Mouse (Mus musculus) ES-Bruce4 (cell line): ENCODE data around the gene Rdh12. TPM values are rescaled to one million over a fixed set of nuclear protein-coding genes. Genes with fewer than 3 reads are reported as not detected.

Experiments used
- H3K27ac ChIP-seq: 2 replicates; pipeline ENCODE4 v1.5.1; 2012; ENCODE audit warnings: low read length, inconsistent platforms; ENCODE audit not compliant: insufficient read depth
- H3K27me3 ChIP-seq: 2 replicates; pipeline ENCODE4 v1.6.1; 2012; ENCODE audit warnings: mild to moderate bottlenecking, low read length, inconsistent platforms; ENCODE audit not compliant: control insufficient read depth, poor library complexity, insufficient read depth, severe bottlenecking
- H3K36me3 ChIP-seq: 2 replicates; pipeline ENCODE4 v1.6.1; 2012; ENCODE audit warnings: inconsistent platforms, mild to moderate bottlenecking, low read length, moderate library complexity; ENCODE audit not compliant: control insufficient read depth, poor library complexity, insufficient read depth, severe bottlenecking
- H3K4me1 ChIP-seq: one replicate; pipeline ENCODE4 v1.8.1; 2011; ENCODE audit warnings: low read length; ENCODE audit not compliant: control insufficient read depth, insufficient read depth
- H3K4me3 ChIP-seq: 2 replicates; pipeline ENCODE4 v1.5.1; 2011; ENCODE audit warnings: low read depth, mild to moderate bottlenecking, low read length
- H3K9ac ChIP-seq: 2 replicates; pipeline ENCODE4 v1.6.1; 2012; ENCODE audit warnings: low read depth, mild to moderate bottlenecking, inconsistent platforms; ENCODE audit not compliant: poor library complexity, severe bottlenecking
- H3K9me3 ChIP-seq: replicated peaks from 2 replicates; pipeline ENCODE4 v1.6.1; 2012; ENCODE audit warnings: mild to moderate bottlenecking, low read length, inconsistent platforms; ENCODE audit not compliant: control insufficient read depth, poor library complexity, insufficient read depth, severe bottlenecking
- CTCF ChIP-seq: IDR thresholded peaks from one replicate; pipeline ENCODE4 v1.8.1; 2011; ENCODE audit warnings: low read depth, low read length
- EP300 ChIP-seq: IDR thresholded peaks from 2 replicates; pipeline ENCODE4 v1.6.1; 2011; ENCODE audit warnings: low read depth, low read length; ENCODE audit not compliant: insufficient read depth
- POLR2A ChIP-seq: IDR thresholded peaks from one replicate; pipeline ENCODE4 v1.8.1; 2011; ENCODE audit warnings: low read length; ENCODE audit not compliant: insufficient read depth
- polyA plus RNA-seq: library from polyadenylated mRNA; stranded (reverse); fragments of >200 nt; gene quantifications from 2 replicates; pipeline ENCODE4 v1.2.4, GENCODE M21; 2011; ENCODE audit warnings: low read depth; ENCODE audit not compliant: missing spikeins, insufficient read depth, insufficient read length

The Rdh12 gene
- polyA plus RNA-seq, 1 experiment: 1.6 TPM

DNA sequence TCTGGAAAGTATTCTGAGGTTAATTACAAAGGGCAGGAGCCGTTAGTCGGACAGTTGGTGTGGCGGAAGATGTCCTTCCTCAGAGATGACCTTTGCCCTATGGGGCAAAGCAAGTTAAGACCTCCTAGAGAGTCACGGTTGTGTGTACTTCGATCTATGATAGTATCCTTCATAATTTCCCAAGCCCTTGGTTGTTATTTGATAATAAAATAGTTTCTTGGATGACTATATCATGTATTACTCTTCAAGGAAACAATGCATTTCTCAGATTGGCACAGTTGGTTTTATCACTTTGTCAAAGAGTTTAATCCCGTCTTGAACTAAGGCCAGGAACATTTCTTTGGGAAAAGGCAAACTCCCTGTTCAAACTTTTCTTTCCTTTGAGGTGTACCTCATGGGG lies 16.5 kb upstream of the Rdh12 start, which contains the start of gene Rdh11:
Gene Rdh11 (minus strand): TSS at position 101 of the 400 bp plus-strand sequence.
- H3K9me3 ChIP-seq: no peaks in the 10 kb centered on the region
- H3K36me3 ChIP-seq: peaks cover 14% of the 10 kb centered on the region
- H3K4me3 ChIP-seq: peak within 1 kb of the TSS; percentile 79
- no peaks in the 10 kb centered on the region for H3K4me1 ChIP-seq
- H3K27me3 ChIP-seq: no peaks in the 10 kb centered on the region
- H3K27ac ChIP-seq: peak within 1 kb of the TSS; percentile 29; the same call in 1 of the 2 replicates
- TF ChIP-seq POLR2A: no peak
- TF ChIP-seq CTCF: no peak
- no peak for TF ChIP-seq EP300
- peak within 1 kb of the TSS; percentile 54 for H3K9ac ChIP-seq

- Histone ChIP-seq H3K4me3 (no peak overlapping the region), H3K9me3 (no peaks in the 10 kb centered on the region), H3K27ac (no peak overlapping the region), H3K4me1 (no peaks in the 10 kb centered on the region), H3K9ac (no peak overlapping the region), H3K36me3 (peaks cover 1% of the 10 kb centered on the region; the same call in 1 of the 2 replicates), H3K27me3 (no peaks in the 10 kb centered on the region)
- peak; percentile 45 for TF ChIP-seq CTCF
- no peak for TF ChIP-seq POLR2A
- no peak for TF ChIP-seq EP300
Observed at GRCm38 (mm10) chr12:79193441-79193840, 15.3 kb upstream of the Rdh12 start.

DNA sequence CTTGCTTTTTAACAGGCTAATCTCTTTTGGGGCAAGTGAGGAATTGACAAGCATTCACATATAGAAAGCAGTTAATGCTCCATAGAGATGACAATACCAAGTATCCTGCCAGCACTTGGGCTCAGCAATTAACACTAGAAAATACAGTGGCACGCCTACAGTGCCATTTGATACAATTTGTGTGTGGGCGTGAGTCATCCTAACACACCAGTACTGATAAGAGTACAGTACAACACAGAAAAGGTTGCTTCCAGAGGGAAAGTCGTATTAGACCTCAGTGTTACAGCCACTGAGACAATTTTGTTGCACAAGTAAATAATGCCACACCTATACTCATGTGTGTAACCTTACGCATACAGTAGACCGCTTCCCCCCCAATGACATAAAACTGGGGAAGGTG lies 11.6 kb upstream of the Rdh12 start:
- H3K27ac ChIP-seq: no peak overlapping the region

DNA sequence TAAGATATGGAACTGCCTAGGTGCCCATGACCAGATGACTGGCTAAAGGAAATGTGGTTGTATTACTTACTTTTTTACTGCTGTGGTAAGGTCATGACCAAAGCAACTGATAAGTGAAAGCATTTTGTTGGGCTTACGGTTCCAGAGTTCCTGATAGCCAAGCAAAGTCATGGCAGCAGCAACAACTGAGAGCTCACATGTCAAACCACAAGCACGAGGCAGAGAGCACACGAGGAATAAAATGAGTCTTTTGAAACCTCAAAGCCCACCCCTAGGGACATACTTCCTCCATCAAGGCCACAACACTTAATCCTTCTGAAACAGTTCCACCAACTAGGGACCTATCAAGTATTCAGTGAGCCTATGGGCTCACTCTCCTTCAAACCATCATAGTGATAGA lies 6.8 kb upstream of the Rdh12 start:
- no peak overlapping the region for H3K27ac ChIP-seq
- H3K27me3 ChIP-seq: no peaks in the 10 kb centered on the region
- H3K4me1 ChIP-seq: no peaks in the 10 kb centered on the region
- H3K36me3 ChIP-seq: no peaks in the 10 kb centered on the region
- no peaks in the 10 kb centered on the region for H3K9me3 ChIP-seq
- H3K9ac ChIP-seq: no peak overlapping the region
- TF ChIP-seq POLR2A: no peak
- no peak overlapping the region for H3K4me3 ChIP-seq

More for the DNA sequence above, 11.6 kb upstream of the Rdh12 start:
- Histone ChIP-seq H3K27me3 (no peaks in the 10 kb centered on the region), H3K36me3 (no peaks in the 10 kb centered on the region), H3K4me1 (no peaks in the 10 kb centered on the region), H3K4me3 (no peak overlapping the region), H3K9me3 (no peaks in the 10 kb centered on the region), H3K9ac (no peak overlapping the region)
- TF ChIP-seq CTCF (no peak), POLR2A (no peak), EP300 (no peak)

DNA sequence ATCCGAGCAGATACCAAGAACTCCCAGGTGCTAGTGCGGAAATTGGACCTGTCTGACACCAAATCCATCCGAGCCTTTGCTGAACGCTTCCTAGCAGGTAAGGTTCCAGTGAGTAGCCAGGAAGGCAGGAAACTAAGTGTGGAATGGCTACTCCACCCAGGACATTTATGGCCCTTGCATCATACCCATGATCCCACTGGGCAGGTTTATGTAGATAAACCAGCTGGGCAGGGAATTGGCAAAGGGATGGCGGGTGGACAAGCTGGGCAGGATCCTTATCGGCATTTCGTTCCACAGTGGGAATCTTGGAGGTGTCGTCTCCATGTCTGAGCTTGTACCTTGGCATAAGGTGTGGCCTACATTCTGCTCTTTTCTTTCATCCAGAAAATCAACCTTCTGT lies 2.7 kb downstream of the Rdh12 start:
- Histone ChIP-seq H3K9me3 (no peaks in the 10 kb centered on the region), H3K36me3 (no peaks in the 10 kb centered on the region), H3K27ac (no peak overlapping the region), H3K27me3 (no peaks in the 10 kb centered on the region), H3K4me1 (no peaks in the 10 kb centered on the region), H3K4me3 (no peak overlapping the region), H3K9ac (no peak overlapping the region)
- TF ChIP-seq CTCF (no peak), POLR2A (no peak), EP300 (no peak)

- no peaks in the 10 kb centered on the region for H3K36me3 ChIP-seq
- no peaks in the 10 kb centered on the region for H3K27me3 ChIP-seq
- H3K4me1 ChIP-seq: no peaks in the 10 kb centered on the region
- TF ChIP-seq EP300 (no peak), POLR2A (no peak), CTCF (no peak)
- H3K4me3 ChIP-seq: no peak overlapping the region
- H3K27ac ChIP-seq: no peak overlapping the region
- H3K9me3 ChIP-seq: no peaks in the 10 kb centered on the region
- H3K9ac ChIP-seq: no peak overlapping the region
Observed at GRCm38 (mm10) chr12:79217511-79217910, 8.8 kb downstream of the Rdh12 start.
